Mouse (Mus musculus): ENCODE results near the gene Cyp4a12b. TPM values are rescaled to one million over a fixed set of nuclear protein-coding genes. Genes with fewer than 3 reads are reported as not detected.
"Not testable (repeated sequence)": the region's sequence is repeated elsewhere in the genome, so short reads cannot be mapped to it uniquely, and the experiment has no call there.

Gene Cyp4a12b
- polyA plus RNA-seq (2012), result not detected in 2 replicates

- not testable (repeated sequence) for TF ChIP-seq GATA1 (IDR thresholded peaks at IDR 0.05; ENCODE audit: low read length)
Observed at GRCm38 (mm10) chr4:115411324-115411723, at the start of gene Cyp4a12b. TSS of gene Cyp4a12b (plus strand) at chr4:115411624.

GRCm38 (mm10) chr4:115450577-115451137 lies 39.2 kb downstream of the Cyp4a12b start:
- no peak for TF ChIP-seq GATA1 (IDR thresholded peaks at IDR 0.05; ENCODE audit: low read length)

- TF ChIP-seq GATA1 (IDR thresholded peaks at IDR 0.05; ENCODE audit: low read length), result no peak
Observed at GRCm38 (mm10) chr4:115452304-115452703, 40.9 kb downstream of the Cyp4a12b start, which contains the start of gene Cyp4a30b. TSS of gene Cyp4a30b (plus strand) at chr4:115452604.

DNA sequence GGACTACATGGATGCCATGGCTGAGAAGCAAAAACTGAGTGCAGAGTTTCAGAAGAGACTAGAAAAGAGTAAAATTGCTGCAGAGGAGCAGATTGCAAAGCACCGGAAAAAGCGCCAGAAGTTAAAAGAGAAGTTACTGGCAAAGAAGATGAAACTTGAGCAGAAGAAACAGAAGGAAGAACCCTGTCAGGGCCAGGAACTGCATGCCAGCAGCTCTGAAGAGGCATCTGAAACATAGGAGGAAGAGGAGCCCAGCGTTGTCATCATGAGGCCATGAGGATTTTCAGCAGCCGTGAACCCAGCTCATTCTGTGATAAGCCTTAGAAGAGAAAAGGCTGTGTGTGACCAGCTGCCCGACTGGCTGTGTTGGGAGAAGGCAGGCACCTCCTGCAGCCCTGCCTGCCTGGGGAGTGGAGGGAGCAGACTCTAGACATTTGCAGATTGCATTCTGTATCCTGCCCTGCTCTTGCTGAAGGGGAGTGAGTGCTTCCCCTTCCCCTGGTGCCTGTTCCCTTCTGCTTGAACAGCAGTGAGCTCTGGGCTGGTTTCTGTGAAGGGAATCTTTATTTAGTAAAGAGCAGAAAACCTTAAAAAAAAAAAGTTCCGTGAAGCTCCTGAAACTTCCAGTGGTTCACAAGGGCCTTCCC lies 69.7 kb downstream of the Cyp4a12b start:
- no peak for TF ChIP-seq GATA1 (IDR thresholded peaks at IDR 0.05; ENCODE audit: low read length)

Other genes with a start within 250 kb of the Cyp4a12b start
- gene Cyp4a29, start 169.5 kb upstream of the Cyp4a12b start, polyA plus RNA-seq (2012), result not detected in 2 replicates
- not detected in 2 replicates for gene Cyp4a12a, start 112.6 kb upstream of the Cyp4a12b start, polyA plus RNA-seq (2012)
- gene Cyp4a30b, start 41.0 kb downstream of the Cyp4a12b start, polyA plus RNA-seq (2012), result not detected in 2 replicates
- not detected in 2 replicates for gene Cyp4a14, start 84.5 kb downstream of the Cyp4a12b start, polyA plus RNA-seq (2012)
- not detected in 2 replicates for gene Cyp4a10, start 106.6 kb downstream of the Cyp4a12b start, polyA plus RNA-seq (2012)
- gene Cyp4a31, start 152.0 kb downstream of the Cyp4a12b start, polyA plus RNA-seq (2012), result not detected in 2 replicates
- not detected in 2 replicates for gene Cyp4a32, start 189.3 kb downstream of the Cyp4a12b start, polyA plus RNA-seq (2012)
- not detected in 2 replicates for gene Cyp4b1, start 236.1 kb downstream of the Cyp4a12b start, polyA plus RNA-seq (2012)